Mouse (Mus musculus) liver, postnatal 0 days (tissue): ENCODE measurements around the gene Slc25a36.

Experiments
- CTCF ChIP-seq: sonication (generic); IDR thresholded peaks from 2 replicates; pipeline ENCODE4 v1.5.1; 2016; ENCODE audit warnings: antibody characterized with exemption, low read depth
- EP300 ChIP-seq: IDR thresholded peaks from 2 replicates; pipeline ENCODE4 v1.6.1; 2016; ENCODE audit warnings: antibody characterized with exemption, low read depth, mild to moderate bottlenecking

DNA sequence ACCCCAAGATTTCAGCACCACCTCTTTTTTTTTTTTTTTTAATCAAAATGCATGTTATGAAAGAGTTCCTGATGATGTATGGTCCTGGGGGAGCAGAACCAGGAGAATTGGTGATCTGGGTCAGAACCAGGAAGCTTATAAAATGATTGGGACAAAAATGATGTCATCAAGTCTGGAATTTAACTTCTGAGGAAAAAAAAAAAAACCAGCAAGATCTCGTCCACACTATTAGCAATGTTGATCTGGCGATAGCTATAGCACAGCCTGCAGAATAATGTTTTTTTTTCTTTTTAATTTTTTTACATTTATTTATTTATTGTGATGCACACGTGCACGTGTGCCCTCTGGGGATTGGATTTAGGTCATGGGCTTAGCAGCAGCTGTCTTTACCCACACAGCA is 64.7 kb downstream of the Slc25a36 start:
- TF ChIP-seq CTCF (no peak), EP300 (no peak)
